Mouse (Mus musculus) layer of hippocampus, adult 6 months (tissue): ENCODE results near the gene Zfp825. TPM values are rescaled to one million over a fixed set of nuclear protein-coding genes. Genes with fewer than 3 reads are reported as not detected.

Experiments used
- long read RNA-seq, 2 experiments: library from polyadenylated mRNA; unstranded; transcript quantifications; one replicate each; pipeline ENCODE4 v2.0.0; 2019 to 2020
- polyA plus RNA-seq: library from polyadenylated mRNA; unstranded; fragments of <200 nt; fragmentation: Nextera tagmentation; gene quantifications from 2 replicates; pipeline ENCODE4 v1.2.3, GENCODE M21; 2021

The Zfp825 gene
- polyA plus RNA-seq, result 6.5 and 6.8 TPM in 2 replicates
- long read RNA-seq, experiment 1, transcript Zfp825-202 (4 exons, 1,406 nt), result major isoform, 8 of 15 reads
- long read RNA-seq, experiment 1, transcript Zfp825-203 (5 exons, 1,549 nt), result minor isoform, 5 of 15 reads
- long read RNA-seq, experiment 1, partial matches to known transcripts, result 0 of 15 reads
- long read RNA-seq, experiment 1, other reads (novel, unspliced or antisense), result 2 of 15 reads
- long read RNA-seq, experiment 2, transcript Zfp825-203 (5 exons, 1,549 nt), result major isoform, 25 of 45 reads
- long read RNA-seq, experiment 2, transcript Zfp825-202 (4 exons, 1,406 nt), result minor isoform, 17 of 45 reads
- long read RNA-seq, experiment 2, partial matches to known transcripts, result 0 of 45 reads
- long read RNA-seq, experiment 2, other reads (novel, unspliced or antisense), result 3 of 45 reads

DNA sequence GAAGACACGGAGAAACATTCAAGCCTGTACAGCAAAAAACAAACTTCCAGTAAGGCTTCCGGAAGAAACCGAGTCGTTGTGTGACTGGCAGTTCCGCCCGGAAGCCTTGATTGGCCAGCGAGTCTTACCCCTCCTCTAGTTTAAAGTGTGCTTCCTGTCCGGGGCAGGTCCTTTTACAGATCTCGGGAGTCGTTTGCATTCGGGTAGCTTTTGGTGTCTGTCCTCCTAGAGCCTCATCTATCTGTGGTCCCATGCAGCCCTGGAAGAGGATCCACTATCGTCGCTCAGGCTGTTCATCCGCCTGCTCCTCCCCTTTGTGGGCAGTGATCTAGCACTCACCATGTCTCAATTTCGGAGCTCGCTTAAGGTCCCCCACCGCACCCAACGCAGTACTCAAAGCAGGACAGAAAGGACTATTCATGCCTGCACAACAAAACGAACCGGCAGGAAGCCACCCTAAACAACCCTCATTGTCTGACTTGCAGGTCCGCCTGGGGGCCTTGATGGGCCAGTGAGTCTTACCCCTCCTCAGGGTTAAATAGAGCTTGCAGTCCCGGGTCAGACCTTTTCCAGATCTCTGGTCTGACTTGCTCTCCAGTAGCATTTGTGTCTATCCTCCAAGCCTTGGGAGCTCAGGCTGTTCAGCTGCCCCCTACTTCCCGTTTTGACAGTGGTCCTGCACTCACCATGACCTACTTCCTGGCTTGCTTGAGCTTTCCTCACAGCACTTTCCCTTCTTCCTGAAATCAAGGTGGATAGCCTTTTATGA is at the start of gene Zfp825:
Zfp825 (minus strand) TSS at position 82 of the 769 bp plus-strand sequence.

Other genes starting within 250 kb of the Zfp825 start
- gene Ahrr, start 201.7 kb downstream of the Zfp825 start, polyA plus RNA-seq, result 0.11 TPM in 2 replicates
- 168 and 169 TPM in 2 replicates for gene Pdcd6, start 176.4 kb downstream of the Zfp825 start, polyA plus RNA-seq
- gene Sdha, start 143.7 kb downstream of the Zfp825 start, polyA plus RNA-seq, result 343 and 373 TPM in 2 replicates
- gene Ccdc127, start 143.7 kb downstream of the Zfp825 start, polyA plus RNA-seq, result 59.4 and 69.2 TPM in 2 replicates
- gene Lrrc14b, start 130.0 kb downstream of the Zfp825 start, polyA plus RNA-seq, result not detected in 2 replicates
- gene Zfp72, start 103.2 kb downstream of the Zfp825 start, polyA plus RNA-seq, result 2.1 and 2.4 TPM in 2 replicates
- gene Ftl1-ps1, start 94.3 kb downstream of the Zfp825 start, polyA plus RNA-seq, result 15.3 and 17.6 TPM in 2 replicates
- 4.4 and 4.5 TPM in 2 replicates for gene Erap1, start 145.6 kb upstream of the Zfp825 start, polyA plus RNA-seq